Mouse (Mus musculus) bone marrow, adult 2 months (tissue): ENCODE measurements around the gene Cpt1a.

Experiments used
- CTCF ChIP-seq: fragments of 200-500 bp; IDR thresholded peaks from 2 replicates; pipeline ENCODE4 v1.5.1; 2011; ENCODE audit warnings: low read length, control low read depth; ENCODE audit not compliant: control insufficient read depth, insufficient read depth
- POLR2A ChIP-seq: fragments of 200-500 bp; IDR thresholded peaks from 2 replicates; pipeline ENCODE4 v1.6.1; 2011; ENCODE audit warnings: low read depth, mild to moderate bottlenecking, control low read depth, low read length, borderline replicate concordance; ENCODE audit not compliant: control insufficient read depth

DNA sequence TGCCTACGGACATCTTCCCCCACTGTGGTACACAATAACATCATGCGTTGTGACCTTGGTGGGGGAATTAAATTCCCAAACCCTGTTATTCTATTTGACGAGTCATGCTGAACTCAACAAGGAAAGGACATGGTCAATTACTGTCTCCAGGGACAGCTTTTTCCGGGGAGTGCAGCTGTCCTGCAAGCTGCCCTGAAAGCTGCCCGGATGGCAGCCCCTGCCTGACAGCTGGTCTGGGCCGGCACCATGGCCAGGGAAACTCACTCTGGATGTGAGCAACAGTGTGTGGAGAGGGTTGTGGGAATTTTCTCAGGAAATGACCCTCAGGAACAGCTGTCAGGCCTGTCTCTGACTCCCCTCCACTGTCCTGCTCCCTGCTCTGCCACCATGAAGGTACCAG lies 100.4 kb downstream of the Cpt1a start:
- TF ChIP-seq CTCF, result no peak
- no peak for TF ChIP-seq POLR2A
